Mouse (Mus musculus) lung, postnatal 0 days (tissue): ENCODE results near the gene Syngr1.
"Not testable (repeated sequence)": the region's sequence is repeated elsewhere in the genome, so short reads cannot be mapped to it uniquely, and the experiment has no call there.

Experiments
- CTCF ChIP-seq: IDR thresholded peaks from 2 replicates; pipeline ENCODE4 v1.5.1; 2016; ENCODE audit warnings: antibody characterized with exemption, mild to moderate bottlenecking
- EP300 ChIP-seq: IDR thresholded peaks from 2 replicates; pipeline ENCODE4 v1.6.1; 2016; ENCODE audit warnings: antibody characterized with exemption, mild to moderate bottlenecking, control low read depth

GRCm38 (mm10) chr15:80122431-80122830 lies 31.3 kb downstream of the Syngr1 start:
- TF ChIP-seq CTCF, EP300: not testable (repeated sequence)
